Mouse (Mus musculus) right cerebral cortex, postnatal 25 days (tissue): ENCODE data around the gene Sipa1l1.
"Not testable (repeated sequence)": the region's sequence is repeated elsewhere in the genome, so short reads cannot be mapped to it uniquely, and the experiment has no call there.

Source experiments
- DNase-seq: peaks from one replicate; pipeline ENCODE4 v3.0.0; 2022

Gene Sipa1l1

DNA sequence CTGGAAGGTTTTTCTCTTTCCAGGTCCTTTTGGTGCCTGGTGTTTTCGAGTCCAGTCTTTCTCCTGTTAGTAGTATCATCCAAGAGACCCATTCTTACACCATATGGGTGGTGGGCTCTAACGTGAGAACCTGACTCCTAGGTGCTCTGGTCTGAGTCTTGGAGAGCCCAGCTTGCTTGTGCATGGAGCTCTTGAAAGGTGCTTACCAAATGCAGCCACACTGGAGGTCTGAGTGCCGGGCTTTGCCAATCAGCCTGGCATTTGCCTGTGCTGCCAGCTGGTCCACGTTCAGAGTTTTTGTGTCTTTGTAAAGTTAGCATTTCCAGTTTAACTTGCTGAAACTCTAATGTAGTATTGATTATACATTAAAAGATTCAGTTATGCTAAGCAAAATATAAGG, 9.5 kb downstream of the Sipa1l1 start:
- DNase-seq: peak; percentile 3

DNA sequence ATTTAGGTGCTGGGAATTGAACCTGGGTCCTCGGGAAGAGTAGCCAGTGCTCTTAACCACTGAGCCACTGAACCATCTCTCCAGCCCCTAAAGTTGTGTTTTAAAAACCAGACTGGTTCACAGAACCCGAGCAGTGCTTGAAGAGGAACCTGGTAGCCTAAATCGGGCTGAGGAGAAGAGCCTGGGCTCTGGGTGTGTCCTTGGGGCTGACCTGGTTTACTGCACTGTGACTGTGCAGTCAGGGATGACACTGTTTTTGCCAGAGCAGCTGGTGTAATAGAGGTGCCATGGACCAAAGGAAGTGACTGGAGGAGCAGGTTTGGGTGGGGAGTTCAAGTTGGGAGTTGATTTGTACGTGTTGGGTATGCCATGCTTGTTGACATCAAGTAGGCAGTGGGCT, 10.5 kb downstream of the Sipa1l1 start:
- peak; percentile 2 for DNase-seq

DNA sequence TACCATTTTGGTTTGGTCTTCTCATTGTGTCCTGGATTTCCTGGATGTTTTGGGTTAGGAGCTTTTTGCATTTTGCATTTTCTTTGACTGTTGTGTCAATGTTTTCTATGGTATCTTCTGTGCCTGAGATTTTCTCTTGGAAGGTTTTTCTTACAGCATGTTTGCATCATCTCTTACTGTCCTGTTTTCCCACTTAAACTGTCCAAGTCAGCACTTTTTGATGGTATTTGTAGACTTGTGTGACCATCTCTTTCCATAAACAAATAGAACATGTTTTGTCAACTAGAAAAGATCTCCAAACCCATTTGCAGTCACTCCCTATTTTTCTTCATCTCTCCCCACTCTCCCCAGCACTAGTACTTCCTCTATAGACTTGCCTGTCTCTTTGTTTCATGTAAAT, 17.0 kb downstream of the Sipa1l1 start:
- not testable (repeated sequence) for DNase-seq

DNA sequence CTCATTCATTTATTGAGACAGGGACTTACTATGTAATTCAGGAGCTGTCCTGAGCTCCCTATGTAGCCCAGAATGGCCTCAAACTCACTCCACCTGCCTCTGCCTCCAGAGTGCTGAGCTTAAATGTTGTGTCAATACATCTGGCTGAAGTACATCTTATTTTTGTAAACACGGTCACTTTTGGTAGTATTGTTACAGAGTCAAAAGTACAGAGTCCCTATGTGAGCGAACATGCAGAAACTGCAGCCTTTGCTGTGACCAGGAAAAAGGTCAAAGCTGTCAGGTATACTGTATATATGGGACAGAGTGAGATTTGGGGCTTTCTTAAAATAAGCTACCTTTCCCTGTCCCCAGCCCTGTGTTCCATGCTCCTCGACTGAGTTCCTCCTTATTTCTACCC, 17.6 kb downstream of the Sipa1l1 start:
- no peak for DNase-seq

DNA sequence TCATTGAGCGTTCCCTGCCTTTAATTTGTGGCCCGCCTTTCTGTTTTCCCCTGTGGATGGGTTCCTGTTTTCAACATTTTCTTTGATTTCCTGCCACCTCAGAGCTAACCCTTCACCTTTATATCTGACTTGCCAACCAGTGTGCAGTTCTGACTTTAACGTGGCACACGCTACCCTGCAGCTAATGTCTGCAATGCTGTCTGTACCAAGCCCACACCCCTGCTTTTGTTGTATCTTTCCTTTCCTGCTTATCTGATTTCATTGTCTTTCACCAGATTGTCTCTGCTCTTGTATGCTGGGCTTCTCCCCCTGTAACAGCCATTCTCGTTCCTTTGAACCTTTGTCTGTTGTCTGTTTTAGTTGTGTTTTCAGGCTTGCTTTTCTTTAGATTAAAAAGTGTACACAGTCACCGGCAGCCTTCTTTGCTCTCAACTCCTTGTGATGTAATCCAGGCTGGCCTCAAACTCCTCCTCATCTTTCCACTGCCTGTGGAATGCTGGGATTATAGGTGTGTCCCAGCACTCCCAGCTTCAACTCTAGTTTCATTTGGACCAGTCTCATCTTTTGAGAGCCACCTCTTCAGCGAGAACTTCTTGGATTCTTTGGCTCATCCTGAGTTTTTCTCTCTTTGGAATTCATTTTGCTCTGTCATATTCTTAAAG, 18.2 kb downstream of the Sipa1l1 start:
- DNase-seq: peak; percentile 2

DNA sequence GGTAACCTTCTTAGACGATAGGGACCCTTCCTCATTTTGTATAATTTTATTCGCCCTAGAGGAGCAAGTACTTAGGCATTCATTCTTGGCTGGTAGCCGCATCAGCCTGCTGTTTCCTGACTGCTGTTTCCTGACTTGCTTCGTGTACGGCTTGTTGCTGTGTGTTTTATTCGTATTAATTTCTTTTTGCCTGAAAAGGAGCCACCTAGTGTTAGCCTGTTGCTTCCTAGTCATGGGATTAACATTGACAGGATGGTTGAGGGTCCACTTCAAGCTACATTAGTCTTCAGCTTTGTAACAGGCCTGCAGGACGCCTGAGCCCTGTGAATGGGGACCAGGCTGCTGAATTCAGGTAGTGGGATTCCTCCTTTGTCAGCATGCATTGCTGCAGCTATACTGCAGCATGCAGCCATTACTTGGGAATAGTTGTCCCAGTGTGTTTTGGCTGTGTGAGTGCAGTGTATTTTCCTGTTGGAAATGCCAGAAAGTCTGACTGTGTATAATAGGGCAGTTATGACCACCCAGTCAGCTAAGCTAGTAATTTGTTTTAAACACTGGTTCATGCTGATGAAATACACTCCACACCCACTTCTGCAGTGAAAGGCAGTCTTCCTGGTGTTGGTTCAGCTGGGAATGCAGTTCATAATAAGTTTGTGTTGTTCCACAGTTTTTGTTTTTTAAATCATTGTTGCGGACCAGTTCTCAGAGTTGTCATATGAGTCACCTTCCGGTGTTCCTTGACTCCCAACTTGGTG, 19.4 kb downstream of the Sipa1l1 start:
- peak; percentile 2 for DNase-seq

DNA sequence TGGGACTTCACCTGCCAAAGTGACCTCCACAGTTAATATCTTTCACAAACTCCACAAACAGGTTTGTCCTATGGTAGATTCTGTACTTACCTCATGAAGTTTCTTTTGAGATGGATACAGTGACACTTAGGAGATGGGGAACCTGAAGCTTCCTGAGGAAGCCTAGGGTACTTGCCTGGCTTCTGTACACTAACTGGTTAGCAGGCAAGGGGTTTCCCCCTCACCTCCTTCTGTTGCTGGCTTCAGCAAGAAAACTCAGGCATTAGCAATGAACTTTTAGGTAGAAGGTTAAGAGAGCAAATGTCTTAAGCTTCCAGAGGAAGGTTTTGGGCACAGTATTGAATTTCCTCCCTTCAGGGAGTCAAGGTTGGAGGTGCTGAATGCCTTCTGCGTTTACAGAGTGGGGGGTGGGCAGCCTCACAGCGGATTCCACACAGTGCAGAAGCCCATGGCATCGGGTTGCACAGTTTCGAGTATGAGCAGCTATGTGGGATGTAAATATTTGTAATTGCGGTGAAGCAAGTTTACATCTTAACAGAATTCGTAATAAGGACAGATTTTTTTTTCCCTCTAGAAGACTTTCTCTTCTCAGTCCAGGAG, 20.1 kb downstream of the Sipa1l1 start:
- no peak for DNase-seq

DNA sequence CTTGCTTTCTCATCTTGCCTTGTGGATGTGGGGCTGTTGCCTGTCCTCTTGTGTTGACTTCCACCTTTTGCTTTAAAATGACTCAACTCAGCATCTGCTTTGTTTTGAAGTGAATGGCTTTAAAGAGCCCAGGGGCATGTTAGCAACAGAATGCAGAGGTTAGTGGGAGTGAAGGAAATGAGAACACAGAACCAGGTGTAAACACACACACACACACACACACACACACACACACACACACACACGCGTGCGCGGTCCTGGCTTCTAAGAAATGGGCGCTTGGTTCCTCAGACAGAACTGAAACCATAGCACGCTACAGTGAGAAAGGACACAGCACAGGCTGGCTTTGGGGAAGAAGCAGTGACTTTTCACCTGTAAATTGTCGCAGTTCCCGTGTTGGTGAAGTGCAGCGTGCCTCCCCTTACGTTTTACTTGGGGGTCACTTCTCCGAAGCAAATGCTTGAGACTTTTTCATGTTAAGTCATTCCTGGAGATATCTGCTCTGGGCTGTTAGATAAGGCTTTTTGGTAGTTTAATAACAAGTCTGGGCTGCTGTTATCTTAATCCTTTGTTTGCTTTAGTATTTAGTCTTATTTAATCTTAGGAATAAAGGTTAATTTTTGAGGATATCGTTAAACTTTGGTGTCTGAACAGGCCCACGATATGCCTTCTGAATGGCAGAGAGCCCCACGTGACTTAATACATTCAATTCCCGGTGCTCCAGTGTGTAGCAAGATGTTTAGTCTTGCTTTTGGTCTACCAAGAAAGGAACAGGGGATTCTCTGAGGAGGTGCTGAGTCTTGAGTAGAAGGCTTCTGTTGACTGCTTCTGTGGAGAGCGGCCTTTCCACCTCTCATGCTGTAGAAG, 20.8 kb downstream of the Sipa1l1 start:
- no peak for DNase-seq

DNA sequence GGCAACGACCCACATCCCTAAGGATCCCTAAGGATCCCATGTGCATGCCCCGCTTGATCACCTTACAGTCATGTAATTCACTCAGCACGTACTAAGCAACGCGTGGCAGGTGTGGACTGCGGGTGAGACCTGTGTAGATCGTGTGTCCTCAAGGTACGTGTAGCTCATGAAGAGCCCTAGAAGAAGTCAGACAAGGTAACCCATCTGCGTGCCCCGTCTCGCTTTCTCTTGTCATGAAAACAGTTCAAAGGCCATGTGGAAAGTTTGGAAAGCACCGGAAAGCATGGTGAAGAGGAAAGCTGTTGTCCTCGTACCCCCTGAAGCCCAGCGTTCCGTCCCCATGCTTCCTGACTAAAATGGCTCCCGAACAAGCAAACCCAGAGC, 21.5 kb downstream of the Sipa1l1 start:
- DNase-seq: no peak

DNA sequence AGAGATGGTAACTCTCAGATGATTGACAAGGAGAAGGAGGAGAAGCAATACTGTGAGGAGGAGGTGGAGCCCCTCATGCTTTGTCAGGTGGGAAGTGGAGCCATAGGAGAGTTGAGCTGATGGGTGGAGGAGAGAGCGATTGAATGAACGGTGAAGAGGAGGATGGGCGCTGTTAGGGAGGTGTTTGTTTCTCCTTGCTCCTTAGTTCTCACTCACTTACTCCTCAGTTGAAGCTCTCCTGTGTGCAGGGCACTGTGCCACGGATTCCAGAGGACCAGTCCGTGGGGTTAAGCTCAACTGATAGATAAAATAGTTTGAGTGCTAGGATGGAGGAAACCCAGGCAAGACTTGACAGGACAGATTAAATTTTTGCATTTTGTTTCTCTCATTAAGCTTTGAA, 22.6 kb downstream of the Sipa1l1 start:
- DNase-seq: peak; percentile 3

DNA sequence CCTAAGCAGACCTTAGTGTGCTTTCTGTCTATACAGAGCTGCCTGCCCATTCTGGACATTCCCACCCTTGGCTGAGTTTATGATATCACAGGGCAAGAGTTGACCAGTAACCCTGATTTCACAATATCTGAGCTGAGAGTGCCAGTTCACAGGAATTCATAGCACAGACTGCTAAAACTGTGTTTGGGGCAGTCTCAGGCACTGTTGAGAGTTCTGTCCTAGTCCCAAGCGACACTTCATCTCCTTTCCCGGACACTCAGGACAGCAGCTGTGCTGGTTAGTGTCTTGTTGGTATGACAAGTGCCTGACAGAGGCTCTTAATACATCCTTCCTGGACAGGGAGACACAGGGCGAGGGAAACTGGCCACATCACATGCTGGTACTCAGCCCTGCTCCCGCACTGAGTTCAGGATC, 23.5 kb downstream of the Sipa1l1 start:
- DNase-seq: no peak

DNA sequence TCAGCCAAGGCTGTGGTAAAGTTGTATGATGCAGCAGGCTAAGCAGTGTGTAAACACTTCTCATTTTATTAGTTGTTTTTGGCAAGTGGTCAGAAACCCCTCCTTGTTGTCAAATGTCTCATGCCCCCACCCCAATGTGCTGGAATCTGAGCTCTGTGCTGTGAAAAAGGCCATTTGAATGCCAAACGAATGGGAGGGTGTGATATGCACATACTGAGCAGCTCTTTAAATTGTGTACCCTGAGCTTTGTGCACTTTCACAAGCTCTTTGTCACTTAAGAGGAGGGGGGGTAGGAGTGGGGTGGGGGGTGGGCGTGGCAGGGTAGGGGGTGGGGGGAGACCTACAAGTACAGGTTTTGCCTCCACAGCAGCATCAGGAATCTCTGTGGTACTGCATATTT, 24.4 kb downstream of the Sipa1l1 start:
- DNase-seq: no peak

DNA sequence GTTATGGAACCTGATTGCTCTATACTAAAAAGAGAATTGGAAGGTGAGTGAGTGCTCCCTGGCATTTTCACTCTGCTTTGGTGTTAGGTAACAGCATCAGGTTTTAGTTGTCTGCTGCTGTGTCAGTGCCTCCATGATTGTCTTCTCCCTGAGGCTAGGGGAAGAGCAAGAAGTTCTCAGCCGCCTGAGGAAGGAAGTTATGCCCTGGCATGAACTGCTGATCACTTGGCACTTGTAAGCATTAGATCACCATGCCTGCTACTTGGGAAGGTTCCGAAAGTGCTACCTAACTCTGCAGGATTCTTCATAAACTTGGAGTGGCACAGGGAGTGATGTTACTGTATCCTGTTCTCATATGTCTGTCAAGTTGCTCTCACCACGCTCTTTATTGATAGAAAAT, 25.8 kb downstream of the Sipa1l1 start:
- no peak for DNase-seq

DNA sequence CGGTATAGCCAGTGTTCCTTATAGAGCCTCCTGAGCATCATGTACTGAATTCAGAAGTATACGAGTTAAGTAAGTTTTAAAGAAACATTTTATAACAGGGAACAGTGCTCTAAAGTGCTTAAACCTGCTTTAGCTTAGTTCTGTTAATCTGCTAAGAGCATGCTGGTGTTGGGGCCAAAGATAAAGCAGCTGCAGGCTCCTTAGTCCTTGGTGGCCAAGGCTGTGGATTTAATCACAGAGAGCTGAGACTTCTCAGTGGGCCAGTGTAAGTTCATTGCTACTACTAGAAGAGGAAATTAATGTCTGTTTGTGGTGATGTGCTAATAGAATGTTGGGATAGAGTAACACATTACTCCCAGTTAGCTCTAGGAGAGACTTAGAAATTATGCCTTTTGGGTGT, 27.1 kb downstream of the Sipa1l1 start:
- no peak for DNase-seq

DNA sequence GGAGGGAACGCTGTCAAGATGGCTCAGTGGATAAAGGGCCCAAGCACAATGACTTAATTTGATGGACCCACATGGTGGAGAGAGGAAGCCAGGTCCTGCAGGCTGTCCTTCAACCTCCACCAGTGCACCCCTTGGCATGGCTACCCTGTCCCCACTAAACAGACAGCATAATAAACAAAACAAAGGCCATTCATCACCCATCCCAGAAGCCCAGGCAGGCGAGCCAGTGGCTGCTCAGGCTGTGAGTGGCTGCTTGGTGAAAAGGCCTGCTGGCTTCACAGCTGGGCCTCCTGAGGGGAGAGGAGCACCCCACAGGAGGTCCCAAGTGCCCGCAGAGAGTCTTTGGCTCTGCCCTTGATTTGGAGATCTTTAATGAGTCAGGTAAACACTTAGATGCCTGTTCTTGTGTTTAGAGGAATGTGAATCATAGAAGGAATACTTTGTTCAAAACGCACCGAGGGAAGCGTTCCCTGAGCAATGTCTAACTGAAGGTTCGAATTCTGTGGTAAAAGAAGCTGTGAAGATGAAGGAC, 27.6 kb downstream of the Sipa1l1 start:
- DNase-seq: no peak

DNA sequence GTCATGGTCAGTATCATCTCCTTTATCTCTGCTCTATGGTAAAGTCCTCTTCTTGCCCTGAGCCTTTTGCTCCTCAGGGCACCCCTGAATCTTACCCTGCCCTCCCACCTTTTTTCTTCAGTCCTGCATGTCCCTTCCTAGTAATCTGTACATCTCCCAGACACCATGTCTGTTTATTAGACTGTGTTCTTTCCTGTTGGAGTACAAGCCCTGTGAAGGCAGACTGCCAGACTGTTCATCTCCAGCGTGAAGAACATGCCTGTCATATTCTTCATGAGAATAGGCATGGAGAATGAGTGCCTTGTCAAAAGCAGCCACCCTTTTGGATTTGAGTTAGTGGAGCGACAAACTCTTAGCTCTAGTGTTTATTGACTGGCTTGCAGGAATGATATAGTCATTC, 28.1 kb downstream of the Sipa1l1 start:
- no peak for DNase-seq

DNA sequence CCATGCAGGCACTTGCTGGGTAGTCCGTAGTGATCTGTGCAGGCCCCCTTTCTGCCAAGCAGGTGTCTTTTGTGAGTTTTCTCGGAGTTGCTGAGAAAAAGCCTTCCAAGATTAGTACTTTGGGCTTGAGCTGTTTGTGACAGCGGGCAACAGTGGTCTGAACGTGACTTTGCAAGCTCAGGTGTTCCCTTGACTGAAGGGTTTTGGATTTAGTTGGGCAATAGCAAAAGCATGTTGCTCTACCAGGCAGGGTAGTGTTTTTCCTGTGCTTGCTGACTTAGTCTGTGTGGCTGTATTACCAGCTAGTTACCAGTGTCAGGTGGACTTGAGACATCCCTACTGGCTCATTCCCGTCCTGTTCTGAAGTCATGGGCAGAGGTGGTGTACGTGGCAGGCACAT, 30.2 kb downstream of the Sipa1l1 start:
- DNase-seq: no peak

DNA sequence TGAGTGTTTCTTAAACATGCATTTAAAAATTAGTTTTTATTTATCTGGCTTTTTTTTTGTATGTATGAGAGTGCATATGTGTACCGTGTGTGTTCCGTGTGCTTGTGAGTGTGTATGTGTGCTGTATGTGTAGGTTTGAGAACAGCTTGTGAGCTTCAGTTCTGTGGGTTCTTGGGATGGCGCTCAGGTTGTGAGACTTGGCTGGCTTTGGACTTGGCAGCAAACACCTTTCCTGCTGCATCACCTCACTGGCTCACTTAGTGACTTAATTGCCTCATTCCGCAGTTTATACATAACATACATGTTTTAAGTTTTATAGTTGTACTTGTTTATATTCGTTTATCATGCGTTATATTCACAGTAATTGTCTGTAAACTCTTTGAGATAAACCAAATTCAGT, 35.0 kb downstream of the Sipa1l1 start:
- DNase-seq: no peak

DNA sequence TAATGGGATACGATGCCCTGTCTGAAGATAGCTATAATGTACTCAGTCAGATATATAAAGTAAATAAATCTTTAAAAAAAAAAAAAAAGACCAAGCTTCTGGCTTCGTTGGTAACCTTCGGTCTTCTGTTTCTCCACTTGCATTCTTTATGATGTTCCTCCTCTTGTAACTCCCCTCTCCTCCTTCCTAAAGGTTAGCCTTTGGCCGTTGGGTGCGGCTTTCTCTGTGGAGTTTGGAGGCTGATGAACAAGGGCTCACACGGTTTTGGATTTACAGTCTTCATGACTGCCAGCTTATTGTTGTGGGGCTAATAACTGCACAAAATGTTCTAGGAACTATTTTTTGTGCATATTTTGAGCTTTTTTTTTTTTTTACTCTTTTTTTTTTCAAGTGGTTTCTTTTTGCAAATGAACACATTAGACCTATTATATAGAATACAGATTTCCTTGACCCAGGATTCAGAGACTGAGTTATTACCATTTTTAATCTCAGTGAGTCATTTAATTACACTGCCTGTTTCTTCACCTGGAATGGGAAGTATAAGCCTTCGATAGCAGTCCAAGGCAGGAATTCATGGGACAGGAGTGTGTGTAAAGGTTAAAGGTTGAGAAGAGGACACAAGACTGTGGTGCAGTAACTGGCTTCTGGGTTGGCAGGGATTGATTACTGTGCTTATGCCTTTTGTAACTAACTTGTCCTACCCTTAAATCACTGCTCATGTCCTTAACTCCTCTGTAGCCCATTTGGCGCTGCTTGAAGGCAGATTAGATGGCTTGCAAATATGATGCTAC, 37.9 kb downstream of the Sipa1l1 start:
- no peak for DNase-seq

DNA sequence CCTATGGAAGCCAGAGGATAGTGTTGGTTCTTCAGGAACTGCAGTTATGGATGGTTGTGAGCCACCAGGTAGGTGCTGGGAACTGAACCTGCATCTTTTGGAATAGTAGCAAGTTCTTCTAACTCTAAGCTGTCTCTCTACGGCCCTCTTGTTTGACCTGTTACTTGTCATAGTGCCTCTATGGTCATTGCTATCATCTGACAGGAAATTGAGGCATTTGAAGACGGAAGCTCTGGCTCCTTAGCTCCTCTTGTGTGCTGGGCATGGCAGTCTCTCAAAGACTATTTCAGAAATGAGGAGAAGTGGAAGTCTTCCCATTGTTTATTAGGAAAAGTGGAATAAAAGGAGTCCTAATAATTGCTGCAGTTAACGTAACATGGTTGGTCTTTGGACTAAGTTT, 38.9 kb downstream of the Sipa1l1 start:
- no peak for DNase-seq

DNA sequence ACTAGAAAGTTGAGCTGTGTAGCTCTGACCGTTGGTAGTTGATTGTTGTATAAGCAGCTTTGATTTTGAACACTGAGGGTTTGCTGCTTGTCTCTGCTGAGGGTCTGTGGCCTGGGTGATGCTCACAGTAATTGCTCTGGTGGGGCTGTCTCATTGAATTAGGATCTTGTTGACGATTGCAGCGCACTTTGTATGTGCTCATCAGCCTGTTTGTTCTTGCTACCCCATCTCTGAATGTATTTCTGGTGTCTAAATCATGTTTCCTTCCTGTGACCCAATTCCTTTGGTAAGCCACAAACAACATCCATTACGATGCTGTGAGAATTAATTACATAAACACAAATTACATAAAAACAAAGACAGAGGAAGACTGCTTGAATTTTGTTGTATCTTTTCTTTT, 39.5 kb downstream of the Sipa1l1 start:
- DNase-seq: no peak

DNA sequence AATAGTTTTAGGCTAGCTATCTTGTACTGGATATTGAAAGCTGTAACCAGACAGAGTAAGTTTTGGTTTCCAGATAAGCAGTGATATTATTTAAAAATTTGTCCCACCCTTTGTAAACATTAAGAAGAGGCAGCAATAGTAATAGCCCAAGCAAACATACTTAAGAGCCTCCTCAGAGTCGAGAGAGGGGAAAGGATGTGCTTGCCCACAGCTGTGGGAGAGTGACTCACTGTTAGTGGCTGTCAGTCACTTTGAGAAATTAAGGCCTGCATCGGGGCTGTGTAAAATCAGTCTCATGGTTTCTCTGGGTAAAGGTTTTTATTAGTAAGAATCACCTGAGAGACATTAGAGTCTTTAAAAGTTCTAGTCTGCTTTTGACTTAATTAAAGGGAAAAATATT, 40.6 kb downstream of the Sipa1l1 start:
- DNase-seq: no peak
